Mouse (Mus musculus) olfactory bulb, adult 2 months (tissue): Measurements from ENCODE around the gene Rsc1a1.

ENCODE experiments used
- CTCF ChIP-seq: fragments of 200-500 bp; IDR thresholded peaks from 2 replicates; pipeline ENCODE4 v1.5.1; 2012; ENCODE audit warnings: low read depth, mild to moderate bottlenecking, low read length, moderate library complexity; ENCODE audit not compliant: insufficient read depth
- POLR2A ChIP-seq: fragments of 200-500 bp; IDR thresholded peaks from 2 replicates; pipeline ENCODE4 v1.6.1; 2012; ENCODE audit warnings: mild to moderate bottlenecking, low read depth, low read length, moderate library complexity; ENCODE audit not compliant: insufficient read depth

DNA sequence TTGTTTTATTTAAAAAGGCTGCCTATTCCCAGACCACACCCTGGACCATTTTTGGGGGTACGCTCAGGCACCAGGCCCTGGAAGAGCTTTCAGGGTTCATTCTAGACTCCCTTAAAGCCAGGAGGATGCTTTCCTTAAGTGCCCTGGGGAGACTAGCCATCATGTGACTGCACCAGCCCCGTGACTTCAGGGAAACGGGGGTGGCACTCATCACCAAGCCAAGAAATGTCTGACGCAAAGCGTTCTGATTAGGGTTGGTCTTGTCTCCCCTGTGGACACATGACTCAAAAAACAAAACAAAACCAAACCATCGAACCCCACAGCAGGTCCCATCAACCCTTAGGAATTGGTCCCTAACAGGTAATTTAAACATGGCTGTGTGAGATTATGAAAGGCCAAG, 34.1 kb downstream of the Rsc1a1 start:
- TF ChIP-seq POLR2A: no peak
- TF ChIP-seq CTCF: no peak
